Mouse (Mus musculus): Measurements from ENCODE around the gene Nup43.
A peak's percentile ranks its signal among the peaks of the same experiment; 100 is the strongest.

Gene Nup43

GRCm38 (mm10) chr10:7682249-7682648 lies 14.9 kb downstream of the Nup43 start:
- DNase-seq (ENCODE audit: low read depth, low spot score) = peak; percentile 33

GRCm38 (mm10) chr10:7686902-7687301 lies 19.6 kb downstream of the Nup43 start:
- no peak for DNase-seq (ENCODE audit: low read depth, low spot score)

- peak; percentile 58 for DNase-seq (ENCODE audit: low read depth, low spot score)
Measured at GRCm38 (mm10) chr10:7695286-7695685, 28.0 kb downstream of the Nup43 start.

- DNase-seq (ENCODE audit: low read depth, low spot score) = no peak
Measured at GRCm38 (mm10) chr10:7700120-7700519, 32.8 kb downstream of the Nup43 start.

- no peak for DNase-seq (ENCODE audit: low read depth, low spot score)
Measured at GRCm38 (mm10) chr10:7702586-7702985, 35.3 kb downstream of the Nup43 start.

- no peak for DNase-seq (ENCODE audit: low read depth, low spot score)
Measured at GRCm38 (mm10) chr10:7710121-7710520, 42.8 kb downstream of the Nup43 start.

GRCm38 (mm10) chr10:7712506-7712905 lies 45.2 kb downstream of the Nup43 start:
- DNase-seq (ENCODE audit: low read depth, low spot score) = no peak

- DNase-seq (ENCODE audit: low read depth, low spot score) = no peak
Measured at GRCm38 (mm10) chr10:7715056-7715455, 47.8 kb downstream of the Nup43 start.

GRCm38 (mm10) chr10:7725751-7726500 lies 58.6 kb downstream of the Nup43 start, which contains the start of gene Katna1:
Gene Katna1 (plus strand): TSS chr10:7726000.
- DNase-seq (ENCODE audit: low read depth, low spot score) = peak; percentile 99

GRCm38 (mm10) chr10:7726501-7726812 lies 59.2 kb downstream of the Nup43 start:
- DNase-seq (ENCODE audit: low read depth, low spot score) = peak; percentile 58

- peak; percentile 55 for DNase-seq (ENCODE audit: low read depth, low spot score)
Measured at GRCm38 (mm10) chr10:7727011-7727410, 59.7 kb downstream of the Nup43 start.
